Mouse (Mus musculus): ENCODE results near the gene Ahcyl2. TPM values are rescaled to one million over a fixed set of nuclear protein-coding genes. Genes with fewer than 3 reads are reported as not detected.
"Not testable (repeated sequence)": the region's sequence is repeated elsewhere in the genome, so short reads cannot be mapped to it uniquely, and the experiment has no call there.

Ahcyl2 gene
- total RNA-seq, 2 experiments from 2014 or later = 93.7 to 119 TPM

DNA sequence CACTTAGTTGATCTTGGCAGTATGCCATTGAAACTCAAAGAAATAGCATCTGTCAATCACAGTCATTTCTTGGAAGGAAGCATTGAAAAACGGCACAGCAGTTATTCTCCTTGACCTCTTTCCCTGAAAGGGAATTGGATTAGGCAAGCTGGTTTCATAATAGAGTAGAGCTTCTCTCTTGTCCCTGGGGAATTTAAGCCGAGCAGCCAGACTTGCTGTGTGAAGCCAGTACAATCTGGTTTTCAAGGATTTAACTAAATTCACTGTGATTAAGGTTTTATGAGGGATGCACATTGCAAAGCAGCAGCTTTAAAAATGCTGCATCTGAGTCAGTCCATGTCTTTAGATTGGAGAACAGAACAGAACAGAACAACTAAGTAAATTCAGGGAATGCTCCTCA lies 46.8 kb downstream of the Ahcyl2 start:
- no peak for DNase-seq (ENCODE audit: low spot score in 2 of 2)

- no peak for DNase-seq (ENCODE audit: low spot score in 2 of 2)
Observed at GRCm38 (mm10) chr6:29815060-29815459, 47.2 kb downstream of the Ahcyl2 start.

DNA sequence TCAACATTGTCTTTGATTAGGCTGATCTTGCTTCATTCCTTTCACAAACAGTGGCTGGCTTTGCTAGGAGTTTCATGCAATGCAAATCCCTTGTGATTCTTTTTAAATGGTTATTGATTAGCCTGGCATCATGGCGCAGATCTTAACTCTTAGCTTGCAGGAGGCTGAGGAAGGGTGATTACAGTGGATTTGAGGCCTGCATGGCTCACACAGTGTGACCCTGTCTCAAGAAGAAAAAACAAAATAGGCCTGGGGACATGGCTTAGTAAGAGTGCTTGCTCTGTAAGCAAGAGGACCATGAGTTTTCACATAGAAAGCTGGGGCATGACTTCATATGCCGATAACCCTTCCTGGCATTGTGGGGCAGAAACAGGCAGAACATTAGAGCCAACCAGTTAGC lies 47.8 kb downstream of the Ahcyl2 start:
- DNase-seq (ENCODE audit: low spot score in 2 of 2) = no peak

DNA sequence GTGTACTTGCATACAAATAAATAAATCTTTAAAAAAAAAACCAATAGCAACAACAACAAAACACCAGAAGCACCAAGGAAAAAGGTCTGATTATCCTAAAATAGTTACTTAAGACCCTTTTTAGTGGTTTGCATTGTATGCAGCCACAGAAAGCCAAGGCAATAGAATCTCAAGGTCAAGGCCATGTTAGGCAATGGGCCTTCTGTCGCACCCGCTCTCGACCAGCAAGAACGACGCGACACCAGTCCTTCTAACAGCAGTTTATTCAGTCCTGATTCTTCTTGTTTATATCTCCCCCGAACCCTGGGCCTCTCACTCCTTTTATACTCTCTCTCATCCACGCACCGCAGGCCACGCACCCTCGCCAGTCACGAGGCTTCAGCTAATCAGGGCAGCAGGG lies 48.6 kb downstream of the Ahcyl2 start:
- DNase-seq (ENCODE audit: low spot score in 2 of 2) = not testable (repeated sequence)

- DNase-seq (ENCODE audit: low spot score in 2 of 2) = no peak
Observed at GRCm38 (mm10) chr6:29819309-29819708, 51.5 kb downstream of the Ahcyl2 start.

- DNase-seq (ENCODE audit: low spot score in 2 of 2) = no peak
Observed at GRCm38 (mm10) chr6:29820314-29820713, 52.5 kb downstream of the Ahcyl2 start.

GRCm38 (mm10) chr6:29820926-29821325 lies 53.1 kb downstream of the Ahcyl2 start:
- DNase-seq (ENCODE audit: low spot score in 2 of 2) = no peak

DNA sequence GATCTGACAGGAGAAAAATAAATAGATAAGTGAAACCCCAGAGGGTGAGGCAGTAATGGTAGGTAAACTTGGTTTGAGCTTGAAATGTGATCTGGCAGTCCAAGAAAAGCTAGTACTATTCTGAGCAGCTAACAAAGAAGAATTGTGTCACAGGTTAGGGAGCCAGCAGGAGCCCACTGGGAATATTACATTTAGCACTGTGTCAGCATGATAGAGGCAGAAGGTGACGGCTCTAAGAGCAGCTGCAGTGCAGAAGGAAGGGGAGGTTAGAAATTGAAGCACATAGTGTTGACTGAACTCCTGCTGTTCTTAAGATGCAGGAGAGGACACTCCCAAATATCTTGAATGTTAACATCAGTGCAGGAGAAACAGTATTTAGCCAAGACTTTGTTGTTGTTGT lies 54.0 kb downstream of the Ahcyl2 start:
- no peak for DNase-seq (ENCODE audit: low spot score in 2 of 2)

DNA sequence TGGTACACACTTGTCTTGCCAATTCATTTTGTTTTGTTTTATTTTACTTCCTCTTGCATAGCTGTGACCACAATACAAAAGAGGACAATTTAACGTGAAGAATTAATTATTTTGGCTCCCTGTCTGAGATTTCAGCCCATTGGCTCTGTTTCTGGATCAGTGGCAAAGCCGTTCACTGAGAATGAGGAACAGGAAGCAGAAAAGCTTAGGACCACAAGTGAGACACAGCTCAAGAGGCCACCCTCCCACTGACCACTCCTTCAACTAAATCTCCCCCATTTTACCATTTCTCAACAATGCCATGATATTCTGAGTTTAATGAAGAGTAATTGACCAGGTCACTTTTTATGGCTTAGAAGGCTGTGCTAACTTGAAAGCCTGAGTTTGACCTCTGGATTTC lies 57.5 kb downstream of the Ahcyl2 start:
- DNase-seq (ENCODE audit: low spot score in 2 of 2) = no peak

- DNase-seq (ENCODE audit: low spot score in 2 of 2) = no peak
Observed at GRCm38 (mm10) chr6:29827291-29828242, 59.8 kb downstream of the Ahcyl2 start.

DNA sequence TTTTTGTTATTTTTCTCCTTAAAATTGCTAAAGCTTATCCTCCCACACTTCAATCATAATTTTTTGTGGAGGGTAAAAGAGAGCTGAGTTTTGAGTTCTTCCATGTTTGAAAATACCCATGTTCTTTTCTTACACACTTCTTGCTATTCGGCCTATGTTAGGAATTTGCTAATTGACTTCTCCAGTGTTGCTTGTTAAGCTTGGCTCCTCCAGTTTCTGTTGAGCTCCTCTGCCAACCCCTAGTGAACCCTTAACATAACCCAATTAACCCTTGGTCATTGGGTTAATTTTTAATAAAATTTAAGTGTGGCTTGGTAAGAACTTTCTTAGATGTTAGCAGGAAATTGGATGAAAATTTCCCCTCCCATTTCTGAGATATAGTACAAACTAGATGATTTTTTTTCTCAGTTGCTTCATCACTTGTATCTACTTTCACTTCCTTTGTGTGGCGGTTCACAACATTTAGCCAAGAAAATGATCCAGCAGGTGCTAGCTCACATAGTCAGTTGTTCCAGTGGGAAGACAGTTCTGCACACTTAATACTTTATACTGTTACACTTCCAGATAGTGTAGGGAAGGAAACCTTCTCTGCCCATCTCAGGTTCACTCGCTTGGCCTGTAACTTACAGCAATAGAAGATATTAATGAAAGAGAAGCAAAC lies 60.9 kb downstream of the Ahcyl2 start:
- no peak for DNase-seq (ENCODE audit: low spot score in 2 of 2)

DNA sequence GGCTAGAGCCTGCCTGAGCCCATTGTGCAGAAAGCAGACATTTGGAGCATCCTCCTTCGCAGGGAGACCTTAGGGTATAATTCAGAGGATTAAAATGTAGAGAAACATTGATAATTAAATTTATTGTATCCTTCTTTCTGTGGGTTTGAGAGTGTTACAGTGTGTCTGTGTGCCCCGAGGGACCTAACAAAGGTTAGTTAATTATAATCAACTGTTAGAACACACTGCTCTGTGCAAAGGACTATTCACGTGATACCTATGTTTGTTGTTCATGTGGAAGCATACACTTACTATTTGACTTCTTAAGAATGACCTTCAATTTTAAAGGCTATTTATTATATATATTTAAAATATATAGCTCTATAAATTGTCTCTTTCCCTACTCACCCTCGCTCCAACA lies 64.5 kb downstream of the Ahcyl2 start:
- no peak for DNase-seq (ENCODE audit: low spot score in 2 of 2)

- DNase-seq (ENCODE audit: low spot score in 2 of 2) = no peak
Observed at GRCm38 (mm10) chr6:29833117-29833516, 65.3 kb downstream of the Ahcyl2 start.

DNA sequence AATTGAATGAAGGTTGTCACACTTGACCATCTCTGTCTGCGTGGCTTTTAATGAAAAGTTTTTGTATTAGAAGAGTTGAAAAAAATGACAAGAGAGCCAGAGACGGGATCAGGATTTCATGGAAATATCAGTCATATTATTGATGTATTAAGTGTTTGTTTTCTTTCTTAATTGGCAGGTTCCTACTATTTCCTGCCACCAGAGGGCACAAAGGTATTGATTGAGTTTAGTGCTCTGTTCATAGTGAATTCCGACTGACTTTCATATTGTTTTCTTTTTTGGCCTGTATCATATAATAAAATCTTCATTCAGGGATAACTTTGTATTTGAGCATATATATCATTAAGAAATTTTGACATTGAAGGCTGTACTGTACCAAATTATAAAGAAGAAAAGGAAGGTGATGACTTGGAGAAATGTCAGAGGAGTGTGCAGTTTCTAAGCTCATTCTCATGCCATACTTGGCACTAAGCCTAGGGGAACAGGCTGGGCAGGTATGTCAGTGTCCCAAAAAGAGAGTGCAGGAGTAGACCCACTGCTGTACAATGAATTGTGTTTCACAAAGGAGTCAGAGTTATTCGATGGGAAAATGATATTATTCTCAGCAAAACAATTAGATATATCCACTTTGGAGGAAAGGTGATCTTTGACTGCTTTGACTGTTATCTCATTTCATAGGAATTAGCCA lies 65.9 kb downstream of the Ahcyl2 start:
- DNase-seq (ENCODE audit: low spot score in 2 of 2) = no peak

- no peak for DNase-seq (ENCODE audit: low spot score in 2 of 2)
Observed at GRCm38 (mm10) chr6:29835543-29836177, 67.8 kb downstream of the Ahcyl2 start.

DNA sequence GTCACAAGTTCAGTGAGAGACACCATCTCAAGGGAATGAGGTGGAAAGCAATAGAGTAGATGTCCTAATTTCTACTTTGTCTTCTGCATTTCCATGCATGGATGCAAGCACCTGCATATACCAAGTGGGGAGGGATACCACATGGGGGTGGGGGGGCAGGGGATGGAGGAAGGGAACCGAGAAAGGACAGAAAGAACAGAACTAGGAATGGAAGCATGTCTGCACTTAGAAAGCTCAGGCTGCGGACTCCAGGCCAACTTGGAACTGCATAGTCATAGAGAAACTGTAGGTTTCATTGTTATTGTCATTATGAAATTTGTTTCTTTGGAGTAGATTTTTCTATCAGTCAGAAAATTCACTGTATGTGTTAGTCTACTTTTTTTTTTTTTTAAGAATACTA lies 69.8 kb downstream of the Ahcyl2 start:
- DNase-seq (ENCODE audit: low spot score in 2 of 2) = no peak

DNA sequence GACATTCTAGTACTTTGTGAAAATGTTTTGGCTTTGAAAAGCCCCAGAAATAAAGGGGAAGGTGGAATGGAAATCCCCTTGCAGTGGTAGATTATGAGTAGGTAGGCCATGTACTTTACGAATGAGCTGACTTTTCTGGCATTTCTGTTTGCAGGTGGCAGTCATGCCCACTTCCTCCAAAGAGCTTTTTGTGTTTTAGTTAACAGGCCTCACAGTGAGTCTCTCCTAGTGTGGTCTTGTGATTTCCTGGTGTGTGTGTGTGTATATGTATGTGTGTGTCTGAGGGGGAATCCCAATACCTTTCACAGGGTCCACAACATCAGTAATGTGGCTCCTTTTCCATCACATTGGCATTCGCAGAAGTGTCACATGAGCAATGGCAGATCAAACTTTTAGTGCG lies 70.7 kb downstream of the Ahcyl2 start:
- no peak for DNase-seq (ENCODE audit: low spot score in 2 of 2)

- no peak for DNase-seq (ENCODE audit: low spot score in 2 of 2)
Observed at GRCm38 (mm10) chr6:29840008-29840407, 72.2 kb downstream of the Ahcyl2 start.

- no peak for DNase-seq (ENCODE audit: low spot score in 2 of 2)
Observed at GRCm38 (mm10) chr6:29841461-29841860, 73.7 kb downstream of the Ahcyl2 start.

GRCm38 (mm10) chr6:29847643-29848166 lies 79.9 kb downstream of the Ahcyl2 start:
- no peak for DNase-seq (ENCODE audit: low spot score in 2 of 2)

DNA sequence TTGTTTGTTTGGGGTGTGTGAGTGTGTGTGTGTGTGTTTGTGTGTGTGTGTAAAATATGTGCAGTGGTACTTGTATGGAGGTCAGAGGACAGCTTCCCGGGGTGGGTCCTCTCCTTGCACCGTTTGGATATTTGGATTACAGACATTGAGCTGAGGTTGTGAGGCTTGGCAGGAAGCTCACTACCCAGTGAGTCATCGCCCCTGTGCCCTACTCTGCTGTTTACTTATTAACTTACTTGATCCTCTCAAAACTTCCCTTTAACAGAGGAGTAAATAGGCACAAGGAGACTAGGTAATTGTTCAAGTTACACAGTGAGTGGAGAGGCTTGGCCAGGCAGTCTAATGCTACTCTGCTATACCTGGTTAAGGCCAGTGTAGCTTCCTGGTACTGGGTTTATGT lies 81.0 kb downstream of the Ahcyl2 start:
- DNase-seq (ENCODE audit: low spot score in 2 of 2) = no peak

All from adrenal gland, postnatal 4 days (tissue).